Mouse (Mus musculus) ovary, adult 10 weeks (tissue): ENCODE results near the gene Olfr1280. TPM values are rescaled to one million over a fixed set of nuclear protein-coding genes. Genes with fewer than 3 reads are reported as not detected.

ENCODE experiments used
- polyA plus RNA-seq: library from polyadenylated mRNA; stranded (reverse); fragments of 350-450 nt; fragmentation: Illumina TruSeq; extraction: RNeasy Lipid Tissue Mini Kit (QIAGEN cat#74804); gene quantifications from one replicate; pipeline ENCODE4 v1.2.3, GENCODE M21; 2014

Gene Olfr1280
- not detected for polyA plus RNA-seq

GRCm38 (mm10) chr2:111313717-111314116 lies at the start of gene Olfr1280:
Gene Olfr1280 (plus strand): TSS chr2:111314017.

GRCm38 (mm10) chr2:111274006-111274405 lies 39.8 kb upstream of the Olfr1280 start, which contains the start of gene Olfr1277:
Gene Olfr1277 (minus strand): TSS chr2:111274106.

DNA sequence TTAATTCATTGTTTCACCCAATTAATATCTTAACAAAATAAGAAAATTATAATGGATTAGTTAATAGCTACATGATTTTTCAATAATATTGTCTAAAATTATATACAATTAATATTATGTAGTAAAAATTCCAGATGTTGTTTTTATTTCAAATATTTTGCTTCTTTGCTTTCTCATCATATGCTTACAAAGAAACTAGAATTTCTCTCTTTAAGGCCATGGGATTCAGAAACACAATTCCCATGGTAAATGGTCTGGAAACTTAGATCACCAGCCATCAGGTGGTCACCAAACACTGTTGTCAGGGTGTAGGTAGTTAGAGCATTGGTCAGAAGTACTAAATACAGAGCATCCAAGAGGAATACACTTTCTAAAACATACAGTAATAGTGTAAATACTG lies 24.0 kb upstream of the Olfr1280 start, which contains the start of gene Olfr1278:
TSS of gene Olfr1278 (plus strand) at position 301 of the 400 bp plus-strand sequence.

DNA sequence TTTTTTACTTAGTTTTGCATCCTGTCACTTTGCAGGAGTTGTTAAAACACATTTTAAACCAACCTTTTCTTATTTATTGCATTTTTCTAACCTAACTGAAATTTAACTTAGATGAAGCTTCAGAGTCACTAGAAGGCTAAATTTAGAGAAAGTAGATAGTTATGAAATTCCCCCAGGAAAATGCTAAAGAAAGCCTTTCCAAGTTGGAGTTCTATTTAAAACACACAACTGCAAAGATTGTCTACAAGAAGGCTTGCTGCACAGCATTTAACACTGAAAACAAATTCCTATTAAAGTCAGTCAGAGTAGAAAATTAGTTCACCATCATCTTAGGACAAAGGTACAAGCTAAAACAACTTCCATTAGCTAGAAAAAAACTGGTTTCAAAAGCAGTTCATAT lies 13.4 kb upstream of the Olfr1280 start, which contains the start of gene Olfr1279:
TSS of gene Olfr1279 (plus strand) at position 262 of the 400 bp plus-strand sequence.

DNA sequence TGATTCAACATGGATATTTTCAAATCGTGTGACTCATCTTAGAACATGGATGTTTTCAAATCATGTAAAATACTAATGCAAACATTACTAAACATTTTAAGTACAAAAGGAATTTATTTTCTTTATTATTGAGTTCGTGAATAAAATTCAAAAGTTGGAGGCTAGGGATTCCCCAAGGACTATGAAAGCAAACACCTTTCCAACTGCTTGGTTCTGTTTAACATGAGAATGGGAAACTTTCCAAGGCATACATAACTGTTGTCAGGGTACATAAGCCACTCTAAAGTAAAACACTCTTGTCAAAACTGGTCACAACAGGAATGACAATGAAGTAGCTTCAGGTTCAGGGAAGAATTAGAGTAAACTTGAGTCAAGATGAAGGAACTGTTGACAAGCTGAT lies 12.4 kb downstream of the Olfr1280 start, which contains the start of gene Olfr1281:
TSS of gene Olfr1281 (plus strand) at position 301 of the 400 bp plus-strand sequence.

GRCm38 (mm10) chr2:111335976-111336375 lies 22.2 kb downstream of the Olfr1280 start, which contains the start of gene Olfr1282:
Gene Olfr1282 (minus strand): TSS chr2:111336076.

GRCm38 (mm10) chr2:111366490-111366889 lies 52.7 kb downstream of the Olfr1280 start, which contains the start of gene Olfr1283:
Gene Olfr1283 (plus strand): TSS chr2:111366790.

DNA sequence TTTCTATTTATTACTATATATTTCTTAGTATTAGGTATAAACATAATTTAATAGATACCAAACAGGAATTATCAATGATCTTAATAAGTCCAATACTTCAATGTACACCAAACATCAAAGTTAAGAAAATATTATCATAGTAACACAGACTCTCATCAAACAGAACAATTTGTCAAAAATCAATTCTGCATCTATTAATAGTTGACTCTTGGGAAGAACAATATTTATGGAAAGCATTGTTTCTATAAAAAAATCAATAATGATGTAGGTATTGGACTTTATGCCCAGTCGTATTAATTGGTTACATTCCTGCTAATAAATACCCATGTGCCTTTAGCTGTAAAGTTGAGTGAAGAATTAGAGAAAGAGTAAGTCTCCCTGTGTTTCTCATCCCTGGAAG lies 61.4 kb downstream of the Olfr1280 start, which contains the start of gene Olfr1284:
TSS of gene Olfr1284 (plus strand) at position 301 of the 400 bp plus-strand sequence.

Other genes starting within 250 kb of the Olfr1280 start
- not detected for gene Gm13941, start 208.0 kb upstream of the Olfr1280 start, polyA plus RNA-seq
- gene Gm15130, start 161.1 kb upstream of the Olfr1280 start, polyA plus RNA-seq = not detected
- not detected for gene 4930430A15Rik, start 84.4 kb upstream of the Olfr1280 start, polyA plus RNA-seq
- not detected for gene Olfr1275, start 78.7 kb upstream of the Olfr1280 start, polyA plus RNA-seq
- gene Olfr1276, start 59.5 kb upstream of the Olfr1280 start, polyA plus RNA-seq = not detected
- not detected for gene Olfr1277, start 39.9 kb upstream of the Olfr1280 start, polyA plus RNA-seq
- not detected for gene Olfr1278, start 23.9 kb upstream of the Olfr1280 start, polyA plus RNA-seq
- gene Olfr1279, start 13.4 kb upstream of the Olfr1280 start, polyA plus RNA-seq = not detected
- gene Olfr1281, start 12.5 kb downstream of the Olfr1280 start, polyA plus RNA-seq = not detected
- not detected for gene Olfr1282, start 22.1 kb downstream of the Olfr1280 start, polyA plus RNA-seq
- gene Olfr1283, start 52.8 kb downstream of the Olfr1280 start, polyA plus RNA-seq = not detected
- not detected for gene Olfr1284, start 61.5 kb downstream of the Olfr1280 start, polyA plus RNA-seq
- gene Olfr1286, start 109.1 kb downstream of the Olfr1280 start, polyA plus RNA-seq = not detected
- not detected for gene Olfr1287, start 135.1 kb downstream of the Olfr1280 start, polyA plus RNA-seq
- not detected for gene Olfr1288, start 160.1 kb downstream of the Olfr1280 start, polyA plus RNA-seq
- not detected for gene Olfr1289, start 166.8 kb downstream of the Olfr1280 start, polyA plus RNA-seq
- not detected for gene Olfr1290, start 179.8 kb downstream of the Olfr1280 start, polyA plus RNA-seq
- not detected for gene Olfr1291-ps1, start 183.2 kb downstream of the Olfr1280 start, polyA plus RNA-seq
- not detected for gene Olfr1293-ps, start 211.2 kb downstream of the Olfr1280 start, polyA plus RNA-seq
- gene Olfr1294, start 226.3 kb downstream of the Olfr1280 start, polyA plus RNA-seq = not detected